19 mouse cellular contexts compared by ENCODE assay signal in the genomic region with DNA sequence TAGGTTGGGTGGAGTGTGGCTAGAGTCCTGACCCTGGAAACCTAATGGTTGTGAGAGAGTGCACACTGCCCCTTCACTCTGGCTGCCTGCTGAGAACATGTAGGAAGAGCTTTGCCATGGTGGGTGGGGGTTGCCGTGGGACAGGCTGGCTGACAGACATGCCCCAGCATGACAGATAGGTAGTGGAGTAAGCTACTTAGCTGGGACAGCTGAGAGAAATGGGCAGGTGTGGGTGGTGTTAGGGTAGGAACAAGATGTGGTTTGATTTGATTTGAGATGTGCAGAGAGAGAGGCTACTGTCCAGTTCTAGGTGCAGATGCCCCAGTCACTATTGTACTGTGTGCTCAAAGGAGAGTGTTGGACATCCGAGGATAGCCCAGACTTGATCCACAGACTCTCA.
A peak's percentile ranks its signal among the peaks of the same experiment; 100 is the strongest.
DNase-seq lines count a peak whose midpoint lies in the region; ATAC-seq and TF ChIP-seq lines count a peak whose summit lies in the region.
"Had no signal": no experiment of that assay in that cellular context is flagged by ENCODE, and none has a peak within 500 bp of the region (broad histone marks: within the 10 kb centered on the region; RNA-seq: fewer than 3 reads in every experiment).

No protein-coding gene starts in this region.

- no peak overlapping the region for H3K4me2 ChIP-seq in heart, embryonic 14.5 days (ENCODE audit: low read length)
- H3K4me2 ChIP-seq: kidney, embryonic 15.5 days; limb, embryonic 12.5 days; liver, embryonic 12.5 days; midbrain, embryonic 15.5 days had no signal

- WGBS in heart, embryonic 14.5 days = 51% methylated on average over 2 of the region's 2 CpGs

- DNase-seq in gastrocnemius, adult 2 months = no peak
- no peak for DNase-seq in gastrocnemius, adult 8-10 months (ENCODE audit: low spot score in 2 of 2)
- DNase-seq in heart, postnatal 4 days = no peak
- no peak for DNase-seq in ES-E14 (ENCODE audit: low read depth, low spot score)
- DNase-seq in testis, postnatal 10 days (ENCODE audit: low spot score) = peak; percentile 31
- no peak for DNase-seq in right cerebral cortex, postnatal 36 days (ENCODE audit: low spot score in 2 of 2)
- DNase-seq: adrenal gland, adult 8-10 months; cerebellum, adult 9-11 months; lung, adult 2 months; lung, postnatal 36 days; right cerebral cortex, postnatal 4 days; thymus, postnatal 36 days had no signal

- intact Hi-C loops in gastrocnemius, adult 2 months (cut with DNase I) = no loop called here

- H3K4me3 ChIP-seq in gastrocnemius, adult 2 months = no peak overlapping the region
- H3K4me3 ChIP-seq in heart, embryonic 14.5 days (ENCODE audit: control insufficient read depth in 1 of 2, insufficient read depth in 1 of 2, low read depth in 1 of 2, low read length in 2 of 2) = no peak overlapping the region
- no peak overlapping the region for H3K4me3 ChIP-seq in ES-E14 (ENCODE audit: insufficient read depth in 1 of 2, low read depth in 1 of 2, low read length in 2 of 2, poor library complexity in 1 of 2, severe bottlenecking in 1 of 2)
- H3K4me3 ChIP-seq: kidney, embryonic 15.5 days; limb, embryonic 12.5 days; liver, embryonic 12.5 days; midbrain, embryonic 15.5 days had no signal

- H3K9me3 ChIP-seq in heart, embryonic 14.5 days (ENCODE audit: control insufficient read depth, low read length) = no peaks in the 10 kb centered on the region
- H3K9me3 ChIP-seq in ES-E14 (ENCODE audit: control insufficient read depth, insufficient read depth, low read depth, low read length) = no peaks in the 10 kb centered on the region
- H3K9me3 ChIP-seq: kidney, embryonic 15.5 days; limb, embryonic 12.5 days; liver, embryonic 12.5 days; midbrain, embryonic 15.5 days had no signal

- no peak overlapping the region for H3K9ac ChIP-seq in heart, embryonic 14.5 days (ENCODE audit: low read length)
- H3K9ac ChIP-seq in ES-E14 (ENCODE audit: insufficient read depth, low read depth, low read length, poor library complexity, severe bottlenecking) = 0 out of 2 replicates have a peak overlapping the region, but pooled peaks have one; percentile 16
- H3K9ac ChIP-seq: kidney, embryonic 15.5 days; limb, embryonic 12.5 days; liver, embryonic 12.5 days; midbrain, embryonic 15.5 days had no signal

- peaks cover 24 to 26% of the 10 kb centered on the region in 2 experiments for H3K4me1 ChIP-seq in heart, embryonic 14.5 days (ENCODE audit: control insufficient read depth in 2 of 2, insufficient read depth in 2 of 2, low read length in 2 of 2)
- peaks cover 10 to 23% of the 10 kb centered on the region in 2 experiments for H3K4me1 ChIP-seq in ES-E14 (ENCODE audit: control insufficient read depth in 2 of 2, insufficient read depth in 2 of 2, low read length in 2 of 2, poor library complexity in 1 of 2)
- H3K4me1 ChIP-seq: liver, embryonic 12.5 days; midbrain, embryonic 15.5 days had no signal

- TF ChIP-seq CTCF in gastrocnemius, adult 2 months (IDR thresholded peaks at IDR 0.05) = no peak

- peak overlapping the region; percentile 61 for H3K27ac ChIP-seq in gastrocnemius, adult 2 months
- H3K27ac ChIP-seq in heart, embryonic 14.5 days (replicated peaks in 1 of 2; ENCODE audit: control insufficient read depth in 1 of 2, insufficient read depth in 1 of 2, low read depth in 2 of 2, low read length in 2 of 2) = peak overlapping the region; percentile 64 to 68
- peak overlapping the region; percentile 16; the same call in 1 of the 2 replicates for H3K27ac ChIP-seq in ES-E14 (ENCODE audit: insufficient read depth, low read depth, low read length, poor library complexity, severe bottlenecking)
- H3K27ac ChIP-seq: kidney, embryonic 15.5 days; limb, embryonic 12.5 days; liver, embryonic 12.5 days; midbrain, embryonic 15.5 days had no signal

- no peak for ATAC-seq in heart, embryonic 14.5 days (ENCODE audit: insufficient number of reproducible peaks, insufficient read depth, low FRiP score, low read depth)
- ATAC-seq: hindbrain, embryonic 16.5 days; intestine, embryonic 16.5 days; liver, embryonic 12.5 days; midbrain, embryonic 15.5 days had no signal

- in situ Hi-C loops in ES-E14 (cut with MboI; ENCODE audit: low sequenced_read_pairs in 2 of 2, unreplicated experiment in 2 of 2) = no loop called here

- H3K27me3 ChIP-seq in heart, embryonic 14.5 days (ENCODE audit: control insufficient read depth, insufficient read depth, low read length) = no peaks in the 10 kb centered on the region
- H3K27me3 ChIP-seq: kidney, embryonic 15.5 days; limb, embryonic 12.5 days; liver, embryonic 12.5 days; midbrain, embryonic 15.5 days had no signal

- peaks cover 17% of the 10 kb centered on the region for H3K36me3 ChIP-seq in heart, embryonic 14.5 days (ENCODE audit: control insufficient read depth, insufficient read depth, low read length)
- H3K36me3 ChIP-seq in ES-E14 (ENCODE audit: control insufficient read depth, insufficient read depth, low read length, poor library complexity, severe bottlenecking) = peaks cover 3% of the 10 kb centered on the region; the same call in 1 of the 2 replicates
- H3K36me3 ChIP-seq: midbrain, embryonic 15.5 days had no signal

TF ChIP-seq in ES-E14, 5 proteins besides CTCF, POLR2A, EP300 and RAD21:
- TF ChIP-seq CHD2 (IDR thresholded peaks at IDR 0.05; ENCODE audit: low read depth, low read length) (no peak), ZNF384 (IDR thresholded peaks at IDR 0.05; ENCODE audit: low read depth, low read length) (no peak), ZC3H11A (IDR thresholded peaks at IDR 0.05; ENCODE audit: borderline replicate concordance, low read depth, low read length) (no peak), HCFC1 (IDR thresholded peaks at IDR 0.05; ENCODE audit: borderline replicate concordance, insufficient read depth, low read length) (no peak), MAFK (IDR thresholded peaks at IDR 0.05; ENCODE audit: insufficient read depth, low read depth, low read length) (no peak)

Comparison
In these comparisons a context has a peak if more than half of its experiments do, and no peak if none do; other contexts are left out.
1. H3K27ac ChIP-seq: peak in every context shown above with its lines; median percentile 66 in heart, embryonic 14.5 days; 61 in gastrocnemius, adult 2 months; 16 in ES-E14.